Mouse (Mus musculus): ENCODE measurements around the gene Zfpm1.

GRCm38 (mm10) chr8:122371706-122372105, 89.8 kb downstream of the Zfpm1 start:
- TF ChIP-seq POLR2A (IDR thresholded peaks at IDR 0.05; ENCODE audit: extremely low read depth, insufficient read depth, low read length) (no peak), CTCF (IDR thresholded peaks at IDR 0.05; ENCODE audit: extremely low read depth, insufficient read depth, low read length) (no peak)

Data from cortical plate, adult 2 months (tissue).